ENCODE assay signal across 9 mouse cellular contexts in genomic region chr11:95988533-95988932, GRCm38 (mm10). TPM values are rescaled to one million over a fixed set of nuclear protein-coding genes. Genes with fewer than 3 reads are reported as not detected.
DNase-seq lines count a peak whose midpoint lies in the region; ATAC-seq and TF ChIP-seq lines count a peak whose summit lies in the region.
"Had no signal": no experiment of that assay in that cellular context is flagged by ENCODE, and none has a peak within 500 bp of the region (broad histone marks: within the 10 kb centered on the region; RNA-seq: fewer than 3 reads in every experiment).

No protein-coding gene starts in this region.

- H3K36me3 ChIP-seq in G1E (replicated peaks) = peaks cover 82% of the 10 kb centered on the region
- H3K36me3 ChIP-seq in intestine, embryonic 16.5 days (ENCODE audit: control insufficient read depth, insufficient read depth, low read length) = no peaks in the 10 kb centered on the region
- peaks cover 15% of the 10 kb centered on the region for H3K36me3 ChIP-seq in liver, embryonic 13.5 days

- peak overlapping the region; percentile 66; the same call in 1 of the 2 replicates for H3K4me3 ChIP-seq in G1E (ENCODE audit: low read depth, low read length)
- no peak overlapping the region for H3K4me3 ChIP-seq in intestine, embryonic 16.5 days (ENCODE audit: low read length)
- no peak overlapping the region for H3K4me3 ChIP-seq in liver, embryonic 13.5 days (replicated peaks)
- no peak overlapping the region for H3K4me3 ChIP-seq in cerebellum, adult 2 months (replicated peaks; ENCODE audit: insufficient read depth, low read depth, low read length)

- no peak overlapping the region for H3K9ac ChIP-seq in intestine, embryonic 16.5 days (ENCODE audit: low read depth, low read length)
- H3K9ac ChIP-seq in liver, embryonic 13.5 days = peak overlapping the region; percentile 44

- ATAC-seq in G1E (ENCODE audit: extremely low read depth, insufficient number of reproducible peaks, low FRiP score, poor library complexity, severe bottlenecking) = no peak
- ATAC-seq in intestine, embryonic 16.5 days = peak; percentile 14; the same call in 1 of the 2 replicates
- no peak for ATAC-seq in liver, embryonic 13.5 days (ENCODE audit: low read depth)

- no peak for TF ChIP-seq CTCF in G1E (IDR thresholded peaks at IDR 0.05; ENCODE audit: low read depth, low read length)
- no peak for TF ChIP-seq CTCF in cerebellum, adult 2 months (IDR thresholded peaks at IDR 0.05; ENCODE audit: borderline replicate concordance, insufficient read depth, low read depth, low read length)

- peak overlapping the region; percentile 20 for H3K27ac ChIP-seq in intestine, embryonic 16.5 days (ENCODE audit: low read length)
- peak overlapping the region; percentile 65 for H3K27ac ChIP-seq in liver, embryonic 13.5 days
- no peak overlapping the region for H3K27ac ChIP-seq in cerebellum, adult 2 months (ENCODE audit: insufficient read depth, low read length)

- no peak overlapping the region for H3K4me2 ChIP-seq in intestine, embryonic 16.5 days (ENCODE audit: low read depth, low read length)
- peak overlapping the region; percentile 31 for H3K4me2 ChIP-seq in liver, embryonic 13.5 days

- H3K27me3 ChIP-seq in G1E (ENCODE audit: insufficient read depth, low read length) = no peaks in the 10 kb centered on the region
- H3K27me3 ChIP-seq in intestine, embryonic 16.5 days (replicated peaks; ENCODE audit: control insufficient read depth, insufficient read depth, low read length) = no peaks in the 10 kb centered on the region
- H3K27me3 ChIP-seq in liver, embryonic 13.5 days = no peaks in the 10 kb centered on the region
- H3K27me3 ChIP-seq in cerebellum, adult 2 months (ENCODE audit: control insufficient read depth, insufficient read depth, low read length) = peaks cover 1% of the 10 kb centered on the region; the same call in 1 of the 2 replicates

- TF ChIP-seq POLR2A in cerebellum, adult 2 months (IDR thresholded peaks at IDR 0.05; ENCODE audit: borderline replicate concordance, insufficient read depth, low read length) = no peak

- no peak for DNase-seq in G1E (ENCODE audit: low spot score)
- DNase-seq in adrenal gland, postnatal 10 days = peak; percentile 90
- peak; percentile 62 to 74 for DNase-seq in gastrocnemius, postnatal 4 days (ENCODE audit: low spot score in 2 of 2)
- no peak for DNase-seq in liver, embryonic 13.5 days
- DNase-seq in ovary, postnatal 10 days (ENCODE audit: low spot score) = peak; percentile 60
- no peak for DNase-seq in layer of hippocampus, adult 9-11 months
- DNase-seq in cerebellum, adult 2 months = no peak

- WGBS in intestine, embryonic 16.5 days = 42% methylated on average over 9 of the region's 9 CpGs
- 56% methylated on average over 9 of the region's 9 CpGs for WGBS in liver, embryonic 13.5 days (ENCODE audit: insufficient replicate concordance)
- 7% methylated on average over 9 of the region's 9 CpGs for WGBS in cerebellum, adult 2 months

- no peaks in the 10 kb centered on the region for H3K9me3 ChIP-seq in G1E (replicated peaks)
- no peaks in the 10 kb centered on the region for H3K9me3 ChIP-seq in intestine, embryonic 16.5 days (ENCODE audit: control insufficient read depth, low read length)
- no peaks in the 10 kb centered on the region for H3K9me3 ChIP-seq in liver, embryonic 13.5 days (replicated peaks)

- peaks cover 98% of the 10 kb centered on the region for H3K4me1 ChIP-seq in G1E (ENCODE audit: insufficient read depth, low read depth, low read length)
- H3K4me1 ChIP-seq in intestine, embryonic 16.5 days (ENCODE audit: control insufficient read depth, insufficient read depth, low read length) = peaks cover 53% of the 10 kb centered on the region
- peaks cover 68% of the 10 kb centered on the region for H3K4me1 ChIP-seq in liver, embryonic 13.5 days (replicated peaks)
- H3K4me1 ChIP-seq in cerebellum, adult 2 months (ENCODE audit: control insufficient read depth, insufficient read depth, low read length) = no peaks in the 10 kb centered on the region

RNA-seq across cellular contexts. Expression of gene Igf2bp1, which starts 17.2 kb away (rescaled TPM):
- total RNA-seq in G1E (2014; fragmentation: Nextera tagmentation) (113 and 120 TPM in 2 replicates), G1E (2017) (38.3 and 49.1 TPM in 2 replicates)
- 51.3 and 52.6 TPM in 2 replicates for polyA plus RNA-seq in G1E (2012)
- total RNA-seq in adrenal gland, postnatal 10 days (2021) = 1 to 10 TPM; 4.3 to 6.4 TPM
- 1 to 10 TPM; 6.9 to 7.0 TPM for total RNA-seq in gastrocnemius, postnatal 4 days (2021)
- polyA plus RNA-seq in intestine, embryonic 16.5 days (2015; fragmentation: Nextera tagmentation; extraction: Ambion mirVana) = 38.5 and 41.0 TPM in 2 replicates
- 20.8 and 23.9 TPM in 2 replicates for polyA plus RNA-seq in liver, embryonic 13.5 days (2015; fragmentation: Nextera tagmentation; extraction: Ambion mirVana)
- not detected in 2 replicates for polyA plus RNA-seq in cerebellum, adult 2 months (2012; rRNA removed)

RNA-seq across cellular contexts. Expression of gene Gip, which starts 35.8 kb away (rescaled TPM):
- total RNA-seq in G1E (2014; fragmentation: Nextera tagmentation) (not detected in 2 replicates), G1E (2017) (0.76 TPM in 1 of 2 replicates, not detected in the other)
- polyA plus RNA-seq in G1E (2012) = not detected in 2 replicates
- not detected for total RNA-seq in adrenal gland, postnatal 10 days (2021)
- total RNA-seq in gastrocnemius, postnatal 4 days (2021) = not detected
- 19.9 and 21.5 TPM in 2 replicates for polyA plus RNA-seq in intestine, embryonic 16.5 days (2015; fragmentation: Nextera tagmentation; extraction: Ambion mirVana)
- polyA plus RNA-seq in liver, embryonic 13.5 days (2015; fragmentation: Nextera tagmentation; extraction: Ambion mirVana) = not detected in 2 replicates
- polyA plus RNA-seq in cerebellum, adult 2 months (2012; rRNA removed) = not detected in 2 replicates
- total RNA-seq: left cerebral cortex, postnatal 25 days had no signal

RNA-seq across cellular contexts. Expression of gene Snf8, which starts 46.2 kb away (rescaled TPM):
- total RNA-seq in G1E (2014; fragmentation: Nextera tagmentation) (38.7 and 48.4 TPM in 2 replicates), G1E (2017) (58.4 and 62.3 TPM in 2 replicates)
- polyA plus RNA-seq in G1E (2012) = 154 and 196 TPM in 2 replicates
- total RNA-seq in adrenal gland, postnatal 10 days (2021) = 10 to 100 TPM; 68.5 to 72.3 TPM
- total RNA-seq in gastrocnemius, postnatal 4 days (2021) = 10 to 100 TPM; 38.6 to 41.5 TPM
- polyA plus RNA-seq in intestine, embryonic 16.5 days (2015; fragmentation: Nextera tagmentation; extraction: Ambion mirVana) = 94.3 and 97.8 TPM in 2 replicates
- polyA plus RNA-seq in liver, embryonic 13.5 days (2015; fragmentation: Nextera tagmentation; extraction: Ambion mirVana) = 87.0 and 88.9 TPM in 2 replicates
- polyA plus RNA-seq in cerebellum, adult 2 months (2012; rRNA removed) = 75.0 and 83.5 TPM in 2 replicates

Comparison
In these comparisons a context has a peak if more than half of its experiments do, and no peak if none do; other contexts are left out.
1. DNase-seq: peak in adrenal gland, postnatal 10 days (single experiment), gastrocnemius, postnatal 4 days (2 of 2) and ovary, postnatal 10 days (single experiment); none in G1E (single experiment), liver, embryonic 13.5 days (single experiment), layer of hippocampus, adult 9-11 months (single experiment) and cerebellum, adult 2 months (0 of 2).
2. RNA of gene Igf2bp1, which starts 17.2 kb away (polyA plus RNA-seq): 51.3 to 52.6 TPM in G1E, 38.5 to 41.0 TPM in intestine, embryonic 16.5 days and 20.8 to 23.9 TPM in liver, embryonic 13.5 days; not detected in cerebellum, adult 2 months; every median in the first group is over 10 times any median in the second.
3. RNA of gene Gip, which starts 35.8 kb away (polyA plus RNA-seq): 19.9 to 21.5 TPM in intestine, embryonic 16.5 days; not detected in G1E, not detected in liver, embryonic 13.5 days and not detected in cerebellum, adult 2 months; every median in the first group is over 10 times any median in the second.